Mouse (Mus musculus) hindbrain, embryonic 13.5 days (tissue): ENCODE measurements around the gene Thap2. TPM values are rescaled to one million over a fixed set of nuclear protein-coding genes. Genes with fewer than 3 reads are reported as not detected.

ENCODE experiments used
- ATAC-seq: fragments of 200-750 bp; cut with Nextera tagmentation; 2 replicates; pipeline ENCODE4 v1.8.0; 2017; ENCODE audit warnings: moderate TSS enrichment; ENCODE audit not compliant: low FRiP score
- H3K27ac ChIP-seq: fragments of 300-500 bp; sonication (generic); 2 replicates; pipeline ENCODE4 v1.5.1; 2015; ENCODE audit warnings: inconsistent platforms, mild to moderate bottlenecking, moderate library complexity
- H3K27me3 ChIP-seq: fragments of 300-500 bp; sonication (generic); 2 replicates; pipeline ENCODE4 v1.6.1; 2015; ENCODE audit warnings: mild to moderate bottlenecking, inconsistent platforms
- H3K36me3 ChIP-seq: fragments of 300-500 bp; sonication (generic); 2 replicates; pipeline ENCODE4 v1.6.1; 2015; ENCODE audit warnings: mild to moderate bottlenecking, inconsistent platforms
- H3K4me1 ChIP-seq: fragments of 300-500 bp; sonication (generic); replicated peaks from 2 replicates; pipeline ENCODE4 v1.6.1; 2015; ENCODE audit warnings: inconsistent platforms
- H3K4me2 ChIP-seq: fragments of 300-500 bp; sonication (generic); 2 replicates; pipeline ENCODE4 v1.6.1; 2015; ENCODE audit warnings: inconsistent platforms, mild to moderate bottlenecking, moderate library complexity
- H3K4me3 ChIP-seq: fragments of 300-500 bp; sonication (generic); 2 replicates; pipeline ENCODE4 v1.5.1; 2015; ENCODE audit warnings: mild to moderate bottlenecking, inconsistent platforms
- H3K9ac ChIP-seq: fragments of 300-500 bp; sonication (generic); 2 replicates; pipeline ENCODE4 v1.6.1; 2015; ENCODE audit warnings: mild to moderate bottlenecking, inconsistent platforms
- H3K9me3 ChIP-seq: fragments of 300-500 bp; sonication (generic); 2 replicates; pipeline ENCODE4 v1.6.1; 2016; ENCODE audit warnings: inconsistent platforms
- WGBS: fragments of 180-500 bp; shearing (Covaris S2); methylation state at CpG from one replicate; pipeline ENCODE4 v1.1.7; 2015; 5-methylcytosine and 5-hydroxymethylcytosine counted together
- polyA plus RNA-seq: library from polyadenylated mRNA; unstranded; fragments of >200 nt; fragmentation: Nextera tagmentation; extraction: Ambion mirVana; gene quantifications from 2 replicates; pipeline ENCODE4 v1.2.1, GENCODE M21; 2015

Gene Thap2
- polyA plus RNA-seq = 29.9 and 30.4 TPM in 2 replicates

DNA sequence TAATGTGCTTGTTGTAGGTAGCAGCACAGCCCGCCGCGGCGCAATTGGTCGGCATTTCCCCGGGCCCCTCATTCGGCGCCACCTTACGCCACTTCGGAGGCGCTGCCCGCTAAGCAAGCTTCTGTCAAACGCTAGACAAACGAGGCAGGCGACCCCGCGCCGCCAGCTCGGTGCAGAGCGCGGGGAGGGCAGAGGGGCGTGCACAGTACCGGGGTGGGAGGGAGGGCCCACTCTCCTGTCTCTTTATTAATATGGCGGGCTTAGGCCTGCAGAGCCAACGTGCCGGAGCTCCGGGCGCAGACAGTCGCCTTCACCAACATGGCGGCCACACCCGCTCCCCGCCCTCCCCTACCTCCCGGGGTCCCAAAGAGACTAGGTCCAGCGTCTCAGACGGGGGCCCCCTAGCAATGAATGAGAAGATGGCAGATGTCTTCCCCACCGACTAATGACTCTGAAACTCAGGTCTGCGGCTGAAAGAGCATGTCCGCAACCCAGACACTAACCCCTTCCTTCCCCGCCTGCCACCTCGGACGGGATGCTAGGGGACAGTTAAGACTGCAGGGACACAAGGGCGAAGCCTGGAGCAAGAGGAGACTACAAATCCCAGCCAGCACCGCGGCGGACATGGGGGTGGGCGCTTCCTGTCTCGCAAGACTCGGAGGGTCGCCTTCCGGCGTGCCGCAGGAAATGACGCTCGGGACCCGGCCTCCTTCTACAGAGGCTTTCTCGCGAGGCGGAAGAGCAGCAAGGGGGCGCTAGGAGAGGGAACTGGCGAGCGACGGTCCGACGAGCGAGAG is at the start of gene Thap2, which contains the start of gene Zfc3h1:
Gene Thap2 (minus strand): TSS at position 223 of the 797 bp plus-strand sequence.
Gene Zfc3h1 (plus strand): TSS at position 739 of the 797 bp plus-strand sequence.
- peak within 1 kb of the TSS; percentile 96 for H3K9ac ChIP-seq
- WGBS = under 1% methylated on average over 65 of the region's 65 CpGs
- H3K9me3 ChIP-seq = no peaks in the 10 kb centered on the region
- peak within 1 kb of the TSS; percentile 98 for H3K27ac ChIP-seq
- H3K4me1 ChIP-seq = peaks cover 52% of the 10 kb centered on the region
- ATAC-seq = peak; percentile 98
- H3K27me3 ChIP-seq = no peaks in the 10 kb centered on the region
- no peaks in the 10 kb centered on the region for H3K36me3 ChIP-seq
- H3K4me3 ChIP-seq = peak within 1 kb of the TSS; percentile 92
- H3K4me2 ChIP-seq = peak within 1 kb of the TSS; percentile 82

- H3K27ac ChIP-seq = no peak overlapping the region
- H3K4me2 ChIP-seq = no peak overlapping the region
- H3K4me3 ChIP-seq = no peak overlapping the region
- no peaks in the 10 kb centered on the region for H3K4me1 ChIP-seq
- peaks cover 60% of the 10 kb centered on the region for H3K36me3 ChIP-seq
- H3K9me3 ChIP-seq = no peaks in the 10 kb centered on the region
- ATAC-seq = no peak
- no peak overlapping the region for H3K9ac ChIP-seq
- 61% methylated on average over 2 of the region's 2 CpGs for WGBS
- H3K27me3 ChIP-seq = no peaks in the 10 kb centered on the region
Measured at GRCm38 (mm10) chr10:115425351-115425750, 41.1 kb upstream of the Thap2 start.

- H3K27me3 ChIP-seq = no peaks in the 10 kb centered on the region
- no peak overlapping the region for H3K9ac ChIP-seq
- H3K4me1 ChIP-seq = no peaks in the 10 kb centered on the region
- H3K27ac ChIP-seq = no peak overlapping the region
- WGBS = 77% methylated on average over 4 of the region's 4 CpGs
- peaks cover 54% of the 10 kb centered on the region for H3K36me3 ChIP-seq
- no peaks in the 10 kb centered on the region for H3K9me3 ChIP-seq
- H3K4me3 ChIP-seq = no peak overlapping the region
- no peak overlapping the region for H3K4me2 ChIP-seq
- no peak for ATAC-seq
Measured at GRCm38 (mm10) chr10:115421976-115422375, 37.7 kb upstream of the Thap2 start.

DNA sequence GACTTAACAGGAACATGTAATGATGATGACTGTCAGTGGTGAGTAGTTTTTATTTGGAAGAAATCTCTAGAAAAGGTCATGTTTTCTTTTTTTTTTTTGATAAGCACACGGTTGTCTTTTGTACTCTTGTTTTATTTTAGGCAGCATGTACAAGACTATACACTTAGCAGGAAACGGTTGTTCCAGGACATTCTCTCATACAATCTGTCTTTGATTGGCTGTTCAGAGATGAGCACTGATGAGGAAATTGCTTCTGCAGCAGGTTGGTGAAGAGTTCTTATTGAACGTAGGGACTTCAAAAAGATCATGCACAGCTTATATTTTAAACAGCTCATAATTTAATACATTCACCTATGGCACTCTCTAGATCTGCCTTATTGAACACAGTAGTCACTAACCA is 29.8 kb upstream of the Thap2 start:
- Histone ChIP-seq H3K36me3 (peaks cover 76% of the 10 kb centered on the region), H3K4me3 (no peak overlapping the region), H3K9me3 (no peaks in the 10 kb centered on the region), H3K4me1 (no peaks in the 10 kb centered on the region), H3K27ac (no peak overlapping the region), H3K9ac (no peak overlapping the region), H3K4me2 (no peak overlapping the region), H3K27me3 (no peaks in the 10 kb centered on the region)
- no peak for ATAC-seq
- whole genome bisulfite sequencing = 90% methylated on average over 3 of the region's 3 CpGs

GRCm38 (mm10) chr10:115413496-115413895 is 29.3 kb upstream of the Thap2 start:
- no peaks in the 10 kb centered on the region for H3K4me1 ChIP-seq
- WGBS = 85% methylated on average over 2 of the region's 2 CpGs
- H3K9ac ChIP-seq = no peak overlapping the region
- H3K27ac ChIP-seq = no peak overlapping the region
- H3K27me3 ChIP-seq = no peaks in the 10 kb centered on the region
- H3K4me2 ChIP-seq = no peak overlapping the region
- no peaks in the 10 kb centered on the region for H3K9me3 ChIP-seq
- peaks cover 76% of the 10 kb centered on the region for H3K36me3 ChIP-seq
- no peak for ATAC-seq
- H3K4me3 ChIP-seq = no peak overlapping the region

DNA sequence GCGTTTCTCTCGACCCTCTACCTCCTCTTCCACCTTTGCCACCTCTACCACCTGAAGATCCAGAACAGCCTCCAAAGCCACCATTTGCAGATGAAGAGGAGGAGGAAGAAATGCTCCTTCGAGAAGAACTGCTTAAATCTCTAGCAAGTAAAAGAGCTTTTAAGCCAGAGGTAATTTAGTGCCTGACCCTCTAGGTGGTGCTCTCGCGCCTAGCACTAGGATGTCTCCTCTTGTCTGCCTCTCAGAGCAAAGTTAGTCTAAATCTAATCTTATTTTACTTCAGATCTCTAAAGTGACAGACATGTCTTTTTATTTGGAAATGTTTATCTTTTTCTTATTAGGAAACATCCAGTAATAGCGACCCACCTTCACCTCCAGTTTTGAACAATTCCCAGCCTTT is 22.1 kb upstream of the Thap2 start:
- no peak for ATAC-seq
- no peak overlapping the region for H3K9ac ChIP-seq
- no peak overlapping the region for H3K4me3 ChIP-seq
- no peak overlapping the region for H3K4me2 ChIP-seq
- H3K36me3 ChIP-seq = peaks cover 58% of the 10 kb centered on the region
- 68% methylated on average over 6 of the region's 6 CpGs for WGBS
- no peaks in the 10 kb centered on the region for H3K27me3 ChIP-seq
- no peaks in the 10 kb centered on the region for H3K4me1 ChIP-seq
- no peak overlapping the region for H3K27ac ChIP-seq
- no peaks in the 10 kb centered on the region for H3K9me3 ChIP-seq

DNA sequence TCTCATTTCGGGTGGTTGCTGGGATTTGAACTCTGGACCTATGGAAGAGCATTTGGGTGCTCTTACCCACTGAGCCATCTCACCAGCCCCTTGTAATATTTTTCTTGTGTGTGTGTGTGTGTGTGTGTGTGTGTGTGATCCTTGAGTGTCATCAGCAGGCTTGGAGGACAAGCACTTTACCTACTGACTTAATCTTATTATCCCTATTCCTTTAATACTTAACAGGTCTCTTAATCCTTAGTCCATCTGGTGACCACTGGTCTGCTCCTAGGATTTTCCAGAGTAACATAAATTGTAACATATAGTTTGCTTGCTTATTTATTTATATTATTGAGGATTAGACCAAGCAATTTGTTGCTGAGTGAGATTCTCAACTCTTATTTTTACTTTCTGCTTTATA is 7.7 kb upstream of the Thap2 start:
- H3K27ac ChIP-seq = no peak overlapping the region
- no peak overlapping the region for H3K4me2 ChIP-seq
- no peak for ATAC-seq
- WGBS = 95% methylated on average over 1 of the region's 1 CpGs
- H3K9ac ChIP-seq = no peak overlapping the region
- peaks cover 22% of the 10 kb centered on the region for H3K36me3 ChIP-seq
- no peaks in the 10 kb centered on the region for H3K9me3 ChIP-seq
- no peaks in the 10 kb centered on the region for H3K27me3 ChIP-seq
- H3K4me1 ChIP-seq = peaks cover 42% of the 10 kb centered on the region
- no peak overlapping the region for H3K4me3 ChIP-seq

- Histone ChIP-seq H3K9ac (no peak overlapping the region), H3K36me3 (peaks cover 22% of the 10 kb centered on the region), H3K27ac (no peak overlapping the region), H3K27me3 (no peaks in the 10 kb centered on the region), H3K4me3 (no peak overlapping the region), H3K4me1 (peaks cover 45% of the 10 kb centered on the region), H3K9me3 (no peaks in the 10 kb centered on the region), H3K4me2 (no peak overlapping the region)
- no peak for ATAC-seq
- 93% methylated on average over 4 of the region's 4 CpGs for WGBS
Measured at GRCm38 (mm10) chr10:115391076-115391475, 6.8 kb upstream of the Thap2 start.

GRCm38 (mm10) chr10:115387891-115388290 is 3.6 kb upstream of the Thap2 start:
- 86% methylated on average over 3 of the region's 3 CpGs for WGBS
- H3K4me3 ChIP-seq = peak overlapping the region; percentile 11; the same call in 1 of the 2 replicates
- H3K27ac ChIP-seq = no peak overlapping the region
- H3K4me2 ChIP-seq = peak overlapping the region; percentile 82
- H3K4me1 ChIP-seq = peaks cover 42% of the 10 kb centered on the region
- H3K36me3 ChIP-seq = peaks cover 8% of the 10 kb centered on the region
- H3K9me3 ChIP-seq = no peaks in the 10 kb centered on the region
- peak overlapping the region; percentile 43 for H3K9ac ChIP-seq
- H3K27me3 ChIP-seq = no peaks in the 10 kb centered on the region
- no peak for ATAC-seq

DNA sequence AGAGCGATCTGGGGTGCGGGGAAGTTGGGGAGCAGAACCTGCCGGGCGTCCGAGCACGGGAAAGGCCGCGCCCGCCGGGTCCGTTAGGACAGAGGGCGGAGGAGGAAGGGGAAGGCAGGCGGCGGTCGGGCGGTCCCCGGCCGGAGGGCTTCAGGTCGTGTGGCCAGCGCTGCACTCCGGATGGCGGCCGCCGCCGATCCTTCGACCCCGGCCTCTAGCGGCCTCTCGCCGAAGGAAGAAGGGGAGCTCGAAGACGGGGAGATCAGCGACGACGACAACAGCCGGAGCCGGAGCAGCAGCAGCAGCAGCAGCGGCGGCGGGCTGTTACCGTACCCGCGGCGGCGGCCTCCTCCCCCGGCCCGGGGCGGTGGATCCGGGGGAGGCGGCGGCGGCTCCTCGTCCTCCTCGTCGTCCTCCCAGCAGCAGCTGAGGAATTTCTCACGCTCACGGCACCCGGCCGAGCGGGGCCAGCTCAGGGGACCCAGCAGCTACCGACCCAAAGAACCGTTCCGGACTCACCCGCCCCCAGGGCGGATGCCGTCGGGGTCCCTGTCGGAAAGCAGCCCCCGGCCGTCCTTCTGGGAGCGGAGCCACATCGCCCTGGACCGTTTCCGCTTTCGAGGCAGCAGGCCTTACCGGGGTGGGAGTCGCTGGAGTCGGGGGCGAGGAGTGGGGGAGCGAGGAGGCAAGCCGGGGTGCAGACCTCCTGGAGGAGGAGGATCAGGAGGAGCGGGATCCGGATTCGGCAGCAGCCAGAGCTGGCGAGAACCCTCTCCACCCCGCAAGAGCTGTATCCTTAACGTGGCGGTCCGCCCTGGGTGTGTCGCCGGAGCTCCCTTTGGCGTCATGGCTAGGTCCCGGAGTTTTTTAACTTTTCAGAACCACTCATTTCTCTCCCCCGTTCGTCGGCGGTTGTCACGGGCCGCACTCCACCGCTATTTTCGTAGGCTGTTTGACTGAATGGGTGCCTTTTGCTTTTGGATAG is 1.1 kb upstream of the Thap2 start:
- Histone ChIP-seq H3K4me1 (peaks cover 52% of the 10 kb centered on the region), H3K36me3 (no peaks in the 10 kb centered on the region), H3K27ac (peak overlapping the region; percentile 98), H3K27me3 (no peaks in the 10 kb centered on the region), H3K4me2 (peak overlapping the region; percentile 82), H3K9ac (peak overlapping the region; percentile 96), H3K9me3 (no peaks in the 10 kb centered on the region), H3K4me3 (peak overlapping the region; percentile 92)
- WGBS = under 1% methylated on average over 96 of the region's 101 CpGs
- ATAC-seq = no peak; the same call in none of the 2 replicates

DNA sequence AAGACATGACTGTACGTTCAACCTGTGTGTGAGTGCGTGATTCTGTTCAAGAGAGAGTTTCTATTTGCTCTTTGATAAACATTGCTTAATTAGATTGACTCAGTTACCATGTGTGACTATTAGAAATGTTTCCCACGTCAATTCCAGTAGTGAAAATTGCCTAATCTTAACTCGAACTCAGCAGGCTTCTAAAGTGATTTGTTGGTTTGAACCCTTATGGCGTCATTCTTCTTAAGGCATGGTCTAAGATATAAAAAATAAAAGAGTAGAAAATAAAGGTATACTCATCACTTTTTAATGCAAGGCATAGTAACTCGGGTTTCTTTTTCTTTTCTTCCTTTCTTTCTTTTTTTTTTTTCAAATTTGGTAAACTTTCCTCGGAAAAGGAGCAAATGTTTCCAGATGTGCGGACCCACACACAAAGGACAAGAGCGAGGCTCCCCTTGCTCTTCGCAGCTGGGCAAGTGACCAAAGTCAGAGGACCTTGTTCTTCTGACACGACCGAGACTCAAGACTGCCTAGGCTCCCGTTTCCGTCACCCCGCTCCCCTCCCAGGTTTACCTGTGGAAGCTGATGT is 511 bp downstream of the Thap2 start:
- Histone ChIP-seq H3K9me3 (no peaks in the 10 kb centered on the region), H3K27me3 (no peaks in the 10 kb centered on the region), H3K27ac (peak overlapping the region; percentile 98), H3K4me1 (peaks cover 46% of the 10 kb centered on the region), H3K4me2 (peak overlapping the region; percentile 60), H3K9ac (peak overlapping the region; percentile 83), H3K36me3 (no peaks in the 10 kb centered on the region), H3K4me3 (peak overlapping the region; percentile 92)
- under 1% methylated on average over 15 of the region's 15 CpGs for WGBS
- ATAC-seq = no peak
